Mouse (Mus musculus) MEL (cell line): ENCODE measurements around the gene Foxg1. TPM values are rescaled to one million over a fixed set of nuclear protein-coding genes. Genes with fewer than 3 reads are reported as not detected.

Source experiments
- DNase-seq: peaks from one replicate; pipeline ENCODE4 v3.0.0; 2011; ENCODE audit warnings: low read depth, low spot score
- H3K27ac ChIP-seq: 2 replicates; pipeline ENCODE4 v1.5.1; 2012; ENCODE audit warnings: low read depth, mild to moderate bottlenecking, control low read depth, low read length, moderate library complexity; ENCODE audit not compliant: control insufficient read depth
- H3K27me3 ChIP-seq, 2 experiments: fragments of 150-350 bp in 1 of 2; sonication (generic) in 1 of 2; 2 replicates each; pipeline ENCODE4 v1.6.1; 2012; ENCODE audit warnings: low read length in 2 of 2, mild to moderate bottlenecking in 2 of 2, improper control_type of control experiment in 1 of 2, moderate library complexity in 1 of 2; ENCODE audit not compliant: insufficient read depth in 2 of 2, control insufficient read depth in 1 of 2
- H3K36me3 ChIP-seq, 2 experiments: 2 replicates each; pipeline ENCODE4 v1.6.1; 2012 to 2014; ENCODE audit warnings: low read length in 2 of 2, improper control_type of control experiment in 1 of 2, inconsistent platforms in 1 of 2, mild to moderate bottlenecking in 1 of 2; ENCODE audit not compliant: insufficient read depth in 2 of 2, control insufficient read depth in 1 of 2
- H3K4me1 ChIP-seq, 2 experiments: fragments of 150-350 bp in 1 of 2; sonication (generic) in 1 of 2; 2 replicates each; pipeline ENCODE4 v1.6.1; 2012; ENCODE audit warnings: low read length in 2 of 2, improper control_type of control experiment in 1 of 2, mild to moderate bottlenecking in 1 of 2; ENCODE audit not compliant: insufficient read depth in 2 of 2, control insufficient read depth in 1 of 2
- H3K4me3 ChIP-seq, 2 experiments: fragments of 150-350 bp in 1 of 2; sonication (generic) in 1 of 2; 2 replicates each; pipeline ENCODE4 v1.5.1; 2012; ENCODE audit warnings: low read depth in 2 of 2, low read length in 2 of 2, mild to moderate bottlenecking in 2 of 2, moderate library complexity in 2 of 2, control low read depth in 1 of 2, improper control_type of control experiment in 1 of 2; ENCODE audit not compliant: control insufficient read depth in 1 of 2, insufficient read depth in 1 of 2
- H3K79me2 ChIP-seq: 2 replicates; pipeline ENCODE4 v1.6.1; 2012; ENCODE audit warnings: mild to moderate bottlenecking, low read length, moderate library complexity; ENCODE audit not compliant: control insufficient read depth, poor library complexity, insufficient read depth
- H3K9ac ChIP-seq: 2 replicates; pipeline ENCODE4 v1.6.1; 2012; ENCODE audit warnings: low read depth, mild to moderate bottlenecking, control low read depth, low read length, moderate library complexity; ENCODE audit not compliant: control insufficient read depth, poor library complexity, severe bottlenecking
- H3K9me3 ChIP-seq: fragments of 150-350 bp; sonication (generic); replicated peaks from 2 replicates; pipeline ENCODE4 v1.6.1; 2012; ENCODE audit warnings: mild to moderate bottlenecking, low read length, improper control_type of control experiment, moderate library complexity; ENCODE audit not compliant: insufficient read depth
- EP300 ChIP-seq, 2 experiments: IDR thresholded peaks; 2 replicates each; pipeline ENCODE4 v1.6.1; 2011; ENCODE audit warnings: improper control_type of control experiment in 2 of 2, low read length in 2 of 2, low read depth in 1 of 2, mild to moderate bottlenecking in 1 of 2
- ETS1 ChIP-seq: IDR thresholded peaks from 2 replicates; pipeline ENCODE4 v1.6.1; 2012; ENCODE audit warnings: low read depth, mild to moderate bottlenecking, inconsistent platforms, low read length, improper control_type of control experiment, moderate library complexity
- GABPA ChIP-seq: IDR thresholded peaks from 2 replicates; pipeline ENCODE4 v1.6.1; 2012; ENCODE audit warnings: low read depth, mild to moderate bottlenecking, inconsistent platforms, low read length, improper control_type of control experiment, moderate library complexity
- GATA1 ChIP-seq: IDR thresholded peaks from 2 replicates; pipeline ENCODE4 v1.6.1; 2011; ENCODE audit warnings: low read depth, low read length, improper control_type of control experiment
- HCFC1 ChIP-seq: IDR thresholded peaks from 2 replicates; pipeline ENCODE4 v1.6.1; 2012; ENCODE audit warnings: low read depth, mild to moderate bottlenecking, inconsistent platforms, low read length, improper control_type of control experiment, moderate library complexity
- JUND ChIP-seq: IDR thresholded peaks from 2 replicates; pipeline ENCODE4 v1.6.1; 2011; ENCODE audit warnings: low read depth, mild to moderate bottlenecking, improper control_type of control experiment, low read length
- KAT2A ChIP-seq: conservative IDR thresholded peaks from 2 replicates; pipeline ENCODE4 v1.6.1; 2012; ENCODE audit warnings: low read depth, low read length, improper control_type of control experiment, inconsistent platforms
- MAFK ChIP-seq: IDR thresholded peaks from 2 replicates; pipeline ENCODE4 v1.6.1; 2011; ENCODE audit warnings: low read depth, mild to moderate bottlenecking, low read length, improper control_type of control experiment, borderline replicate concordance
- MAX ChIP-seq: IDR thresholded peaks from 2 replicates; pipeline ENCODE4 v1.6.1; 2011; ENCODE audit warnings: low read length, improper control_type of control experiment
- MEF2A ChIP-seq: IDR thresholded peaks from 2 replicates; pipeline ENCODE4 v1.6.1; 2014; ENCODE audit warnings: low read depth, mild to moderate bottlenecking, inconsistent platforms, low read length, improper control_type of control experiment; ENCODE audit not compliant: poor library complexity, insufficient replicate concordance, severe bottlenecking; ENCODE audit errors: extremely low read depth
- MXI1 ChIP-seq: IDR thresholded peaks from 2 replicates; pipeline ENCODE4 v1.6.1; 2011; ENCODE audit warnings: mild to moderate bottlenecking, low read depth, low read length, improper control_type of control experiment
- MYB ChIP-seq: IDR thresholded peaks from 2 replicates; pipeline ENCODE4 v1.6.1; 2011; ENCODE audit warnings: mild to moderate bottlenecking, low read depth, low read length, improper control_type of control experiment
- NELFE ChIP-seq: IDR thresholded peaks from 2 replicates; pipeline ENCODE4 v1.6.1; 2011; ENCODE audit warnings: low read depth, low read length, improper control_type of control experiment
- POLR2A ChIP-seq, 2 experiments: IDR thresholded peaks; 2 replicates each; pipeline ENCODE4 v1.6.1; 2011 to 2012; ENCODE audit warnings: low read length in 2 of 2, mild to moderate bottlenecking in 2 of 2, control low read depth in 1 of 2, improper control_type of control experiment in 1 of 2, low read depth in 1 of 2, moderate library complexity in 1 of 2; ENCODE audit not compliant: control insufficient read depth in 1 of 2, insufficient read depth in 1 of 2, poor library complexity in 1 of 2
- POLR2AphosphoS5 ChIP-seq: IDR thresholded peaks from 2 replicates; pipeline ENCODE4 v1.6.1; 2012; ENCODE audit warnings: low read depth, borderline replicate concordance, mild to moderate bottlenecking, inconsistent platforms, low read length, moderate library complexity, mixed read lengths
- RAD21 ChIP-seq: IDR thresholded peaks from 2 replicates; pipeline ENCODE4 v1.6.1; 2011; ENCODE audit warnings: mild to moderate bottlenecking, low read depth, low read length, improper control_type of control experiment
- RCOR1 ChIP-seq: IDR thresholded peaks from 2 replicates; pipeline ENCODE4 v1.6.1; 2012; ENCODE audit warnings: low read depth, mild to moderate bottlenecking, inconsistent platforms, low read length, improper control_type of control experiment
- TBP ChIP-seq: IDR thresholded peaks from 2 replicates; pipeline ENCODE4 v1.8.0; 2011; ENCODE audit warnings: low read depth, low read length, improper control_type of control experiment
- ZC3H11A ChIP-seq: IDR thresholded peaks from 2 replicates; pipeline ENCODE4 v1.6.1; 2012; ENCODE audit warnings: low read depth, mild to moderate bottlenecking, inconsistent platforms, low read length, improper control_type of control experiment
- ZKSCAN1 ChIP-seq: IDR thresholded peaks from 2 replicates; pipeline ENCODE4 v1.6.1; 2012; ENCODE audit warnings: low read depth, mild to moderate bottlenecking, inconsistent platforms, low read length, improper control_type of control experiment, moderate library complexity
- ZMIZ1 ChIP-seq: IDR thresholded peaks from 2 replicates; pipeline ENCODE4 v1.6.1; 2012; ENCODE audit warnings: low read depth, mild to moderate bottlenecking, inconsistent platforms, low read length, improper control_type of control experiment, moderate library complexity
- ZNF384 ChIP-seq: IDR thresholded peaks from 2 replicates; pipeline ENCODE4 v1.6.1; 2012; ENCODE audit warnings: low read depth, mild to moderate bottlenecking, inconsistent platforms, low read length, improper control_type of control experiment
- polyA plus RNA-seq, 2 experiments: library from polyadenylated mRNA; stranded (reverse) in 1 of 2; unstranded in 1 of 2; fragments of >175 nt in 1 of 2; fragments of >200 nt in 1 of 2; gene quantifications; 2 replicates each; pipeline versions ENCODE4 v1.2.1 to v1.2.4; 2012; ENCODE audit warnings: low replicate concordance in 2 of 2, low read depth in 1 of 2; ENCODE audit not compliant: insufficient read length in 2 of 2, insufficient read depth in 1 of 2, missing spikeins in 1 of 2
- total RNA-seq: library from RNA; depleted of rRNA; stranded (reverse); fragments of 300-350 nt; gene quantifications from 2 replicates; pipeline ENCODE4 v1.2.3, GENCODE M21; 2012

Gene Foxg1
- total and polyA plus RNA-seq, 3 experiments: not detected

DNA sequence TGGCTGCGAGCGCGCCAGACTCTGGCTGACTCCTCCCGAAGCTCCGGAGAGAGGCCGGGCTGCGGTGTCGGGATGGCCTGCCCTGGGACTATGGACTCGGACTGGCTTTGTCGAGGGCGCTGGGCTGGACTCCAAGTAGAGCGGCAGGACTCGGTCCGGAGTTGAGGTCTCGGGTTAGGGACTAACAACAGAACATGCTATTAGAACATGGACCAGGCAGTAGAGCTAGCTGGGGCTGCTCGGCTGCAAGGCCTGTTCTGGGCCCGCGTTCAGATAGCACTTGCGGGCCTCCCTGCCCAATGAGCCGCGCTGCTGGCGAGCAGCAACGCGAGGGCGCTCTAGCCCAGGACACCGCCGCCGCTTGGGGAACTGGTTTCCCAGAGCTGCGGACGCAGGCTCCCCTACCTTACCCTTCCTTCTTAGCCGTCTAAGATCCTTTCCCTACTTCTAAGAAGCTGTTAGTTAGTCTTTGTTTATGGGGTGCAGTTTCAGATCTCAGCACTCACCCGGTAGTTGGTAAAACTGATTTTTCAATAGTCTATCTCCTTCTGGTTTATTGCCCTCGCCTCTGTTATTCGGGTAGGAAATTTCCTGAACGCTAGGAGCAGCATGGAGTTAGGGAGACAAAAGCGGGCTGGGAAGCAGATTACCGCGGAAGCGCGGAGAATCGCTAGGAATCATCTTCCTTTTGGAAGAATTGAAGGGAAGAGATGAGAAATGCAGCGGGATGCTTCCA, 9.0 kb downstream of the Foxg1 start:
- H3K36me3 ChIP-seq: no peaks in the 10 kb centered on the region
- no peak for TF ChIP-seq ETS1
- no peak for TF ChIP-seq ZMIZ1
- TF ChIP-seq ZNF384: no peak
- no peak for TF ChIP-seq MAFK
- no peak for TF ChIP-seq MYB
- TF ChIP-seq POLR2AphosphoS5: no peak
- no peak for TF ChIP-seq JUND
- TF ChIP-seq NELFE: no peak
- no peak for TF ChIP-seq GABPA
- no peak for TF ChIP-seq POLR2A (IDR thresholded peaks at IDR 0.05; ENCODE audit: control insufficient read depth in 1 of 2, insufficient read depth in 1 of 2, low read depth in 1 of 2, low read length in 2 of 2, poor library complexity in 1 of 2)
- no peaks in the 10 kb centered on the region for H3K27me3 ChIP-seq
- no peaks in the 10 kb centered on the region for H3K79me2 ChIP-seq
- H3K27ac ChIP-seq: no peak overlapping the region
- no peak overlapping the region for H3K4me3 ChIP-seq
- no peak for DNase-seq
- no peak overlapping the region for H3K9ac ChIP-seq
- no peaks in the 10 kb centered on the region for H3K4me1 ChIP-seq
- no peaks in the 10 kb centered on the region for H3K9me3 ChIP-seq

DNA sequence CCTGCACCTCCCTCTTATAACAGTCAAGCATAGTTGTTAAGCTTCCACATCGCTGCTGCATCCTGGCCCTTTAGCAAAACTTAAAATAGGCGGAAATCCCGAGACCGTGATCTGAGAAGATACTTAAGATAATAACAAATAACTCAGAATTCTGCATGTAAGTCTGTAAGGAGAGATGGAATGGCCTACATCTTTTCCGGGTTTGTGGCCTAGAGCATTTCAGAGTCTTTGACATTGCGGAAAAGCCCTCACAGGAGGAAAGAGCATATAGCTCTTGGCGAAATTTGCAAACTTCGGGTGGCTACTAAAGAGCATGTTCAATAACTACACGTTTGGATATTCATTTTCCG, 9.6 kb downstream of the Foxg1 start:
- H3K27me3 ChIP-seq: no peaks in the 10 kb centered on the region
- no peaks in the 10 kb centered on the region for H3K79me2 ChIP-seq

More for the DNA sequence above, 9.6 kb downstream of the Foxg1 start:
- no peaks in the 10 kb centered on the region for H3K36me3 ChIP-seq
- no peak overlapping the region for H3K9ac ChIP-seq
- no peaks in the 10 kb centered on the region for H3K9me3 ChIP-seq
- no peak overlapping the region for H3K4me3 ChIP-seq
- DNase-seq: no peak
- TF ChIP-seq POLR2A (IDR thresholded peaks at IDR 0.05; ENCODE audit: control insufficient read depth in 1 of 2, insufficient read depth in 1 of 2, low read depth in 1 of 2, low read length in 2 of 2, poor library complexity in 1 of 2): no peak
- TF ChIP-seq GABPA: no peak
- no peak for TF ChIP-seq ZC3H11A
- TF ChIP-seq JUND: no peak
- TF ChIP-seq MEF2A: no peak
- no peak for TF ChIP-seq RCOR1
- TF ChIP-seq ZMIZ1: no peak
- no peak for TF ChIP-seq EP300 (IDR thresholded peaks at IDR 0.05; ENCODE audit: low read depth in 1 of 2, low read length in 2 of 2)
- TF ChIP-seq GATA1: no peak
- no peak for TF ChIP-seq ZKSCAN1
- no peak for TF ChIP-seq KAT2A
- no peak for TF ChIP-seq HCFC1
- no peak for TF ChIP-seq MXI1
- no peak for TF ChIP-seq TBP
- TF ChIP-seq RAD21: no peak
- TF ChIP-seq MAFK: no peak
- TF ChIP-seq MAX: no peak
- no peak for TF ChIP-seq MYB
- H3K4me1 ChIP-seq: no peaks in the 10 kb centered on the region
- no peak overlapping the region for H3K27ac ChIP-seq
